Mouse (Mus musculus): ENCODE data around the gene Wdr63.

DNA sequence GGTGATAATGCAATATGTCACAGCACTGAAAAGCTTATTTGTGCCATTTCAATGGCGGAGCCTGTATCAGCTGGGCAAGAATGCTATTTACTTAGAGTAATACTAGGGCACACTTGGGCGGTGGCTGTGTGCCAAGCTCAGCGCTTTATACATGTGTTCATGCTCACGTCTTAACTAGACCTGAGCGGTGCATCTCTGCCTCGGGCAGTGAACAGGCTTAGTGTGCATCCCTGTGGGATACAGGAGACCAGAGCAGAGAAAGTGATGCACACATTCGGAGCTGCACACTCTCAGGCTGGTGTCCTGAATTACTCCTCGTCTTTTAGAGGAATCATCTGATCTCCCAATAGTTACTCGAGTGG, 15.5 kb upstream of the Wdr63 start:
- no peak for TF ChIP-seq CTCF (IDR thresholded peaks at IDR 0.05; ENCODE audit: insufficient read depth, low read length)
- no peak for TF ChIP-seq POLR2A (IDR thresholded peaks at IDR 0.05; ENCODE audit: borderline replicate concordance, extremely low read depth, low read depth, low read length)
